In the genomic region with DNA sequence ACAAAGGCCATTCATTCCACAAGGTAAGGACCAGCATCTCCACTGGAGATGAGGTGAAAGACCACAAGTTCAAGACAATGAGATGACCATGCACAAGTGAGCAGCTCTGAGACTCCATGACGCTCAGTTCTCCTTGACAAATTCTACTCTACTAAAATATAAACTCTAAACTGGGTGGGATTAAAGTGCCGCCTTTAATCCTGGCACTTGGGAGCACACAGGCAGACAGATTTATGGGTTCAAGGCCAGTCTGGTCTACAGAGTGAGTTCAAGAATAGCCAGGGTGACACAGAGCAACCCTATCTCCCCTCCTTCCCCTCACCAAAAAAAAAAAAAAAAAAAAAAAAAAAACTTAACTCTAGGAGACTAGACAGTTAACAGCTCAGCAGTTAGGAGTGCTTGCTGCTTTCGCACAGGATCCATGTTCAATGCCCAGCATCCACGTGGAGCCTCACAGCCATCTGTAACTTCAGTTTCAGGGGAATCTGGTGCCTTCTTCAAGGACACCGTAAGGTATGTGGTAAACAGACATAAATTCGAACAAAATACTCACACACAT, we compare ENCODE assay signal across 9 mouse cellular contexts. TPM values are rescaled to one million over a fixed set of nuclear protein-coding genes. Genes with fewer than 3 reads are reported as not detected.
DNase-seq lines count a peak whose midpoint lies in the region; ATAC-seq lines count a peak whose summit lies in the region.
"Had no signal": no experiment of that assay in that cellular context is flagged by ENCODE, and none has a peak within 500 bp of the region (broad histone marks: within the 10 kb centered on the region; RNA-seq: fewer than 3 reads in every experiment).

No protein-coding gene starts in this region.

- peak overlapping the region; percentile 76 for H3K4me2 ChIP-seq in heart, embryonic 13.5 days
- peak overlapping the region; percentile 80 for H3K4me2 ChIP-seq in neural tube, embryonic 12.5 days (replicated peaks)
- peak overlapping the region; percentile 62 for H3K4me2 ChIP-seq in limb, embryonic 13.5 days (replicated peaks)

- H3K4me1 ChIP-seq in heart, embryonic 13.5 days = peaks cover 71% of the 10 kb centered on the region
- peaks cover 21% of the 10 kb centered on the region for H3K4me1 ChIP-seq in neural tube, embryonic 12.5 days
- peaks cover 46% of the 10 kb centered on the region for H3K4me1 ChIP-seq in limb, embryonic 13.5 days

- no peaks in the 10 kb centered on the region for H3K9me3 ChIP-seq in heart, embryonic 13.5 days
- H3K9me3 ChIP-seq in neural tube, embryonic 12.5 days = 0 out of 2 replicates have a peak, but pooled peaks cover 5% of the 10 kb centered on the region
- H3K9me3 ChIP-seq in limb, embryonic 13.5 days = peaks cover 7% of the 10 kb centered on the region

- no peak for DNase-seq in heart, adult 9 months (ENCODE audit: low spot score in 2 of 2)
- DNase-seq in neural tube, embryonic 10.5 days (ENCODE audit: extremely low spot score, low spot score) = no peak
- no peak for DNase-seq in urinary bladder, adult 18-20 months (ENCODE audit: low spot score in 2 of 2)
- DNase-seq in Muller cell, postnatal 12 days (ENCODE audit: inconsistent ontology term) = no peak
- no peak for DNase-seq in right cerebral cortex, postnatal 10 days (ENCODE audit: low spot score in 2 of 2)
- DNase-seq: layer of hippocampus, postnatal 36 days had no signal

- no peaks in the 10 kb centered on the region for H3K27me3 ChIP-seq in heart, embryonic 13.5 days (replicated peaks)
- no peaks in the 10 kb centered on the region for H3K27me3 ChIP-seq in neural tube, embryonic 12.5 days (replicated peaks)
- H3K27me3 ChIP-seq in limb, embryonic 13.5 days = no peaks in the 10 kb centered on the region

- H3K4me3 ChIP-seq in heart, embryonic 13.5 days = peak overlapping the region; percentile 82
- H3K4me3 ChIP-seq in neural tube, embryonic 12.5 days = no peak overlapping the region
- peak overlapping the region; percentile 73 for H3K4me3 ChIP-seq in limb, embryonic 13.5 days

- peak overlapping the region; percentile 97 for H3K27ac ChIP-seq in heart, embryonic 13.5 days (replicated peaks)
- H3K27ac ChIP-seq in neural tube, embryonic 12.5 days = no peak overlapping the region
- H3K27ac ChIP-seq in limb, embryonic 13.5 days = peak overlapping the region; percentile 78

- 50% methylated on average over 6 of the region's 6 CpGs for WGBS in heart, embryonic 13.5 days
- 86% methylated on average over 6 of the region's 6 CpGs for WGBS in neural tube, embryonic 12.5 days
- WGBS in limb, embryonic 13.5 days = 60% methylated on average over 6 of the region's 6 CpGs

- peak overlapping the region; percentile 99 for H3K9ac ChIP-seq in heart, embryonic 13.5 days
- H3K9ac ChIP-seq in neural tube, embryonic 12.5 days = no peak overlapping the region
- H3K9ac ChIP-seq in limb, embryonic 13.5 days = peak overlapping the region; percentile 90

- peaks cover 98% of the 10 kb centered on the region for H3K36me3 ChIP-seq in heart, embryonic 13.5 days
- H3K36me3 ChIP-seq in neural tube, embryonic 12.5 days = 0 out of 2 replicates have a peak, but pooled peaks cover 5% of the 10 kb centered on the region
- H3K36me3 ChIP-seq in limb, embryonic 13.5 days = peaks cover 56% of the 10 kb centered on the region

- ATAC-seq in heart, embryonic 13.5 days (ENCODE audit: extremely low read depth, insufficient number of reproducible peaks, low FRiP score, low TSS enrichment) = no peak
- no peak for ATAC-seq in neural tube, embryonic 12.5 days (ENCODE audit: low FRiP score, low read depth)
- ATAC-seq in limb, embryonic 13.5 days (ENCODE audit: low FRiP score, low read depth) = no peak

RNA-seq across cellular contexts. Expression of a gene that starts 2.1 kb away (rescaled TPM):
- 142 and 143 TPM in 2 replicates for polyA plus RNA-seq in heart, embryonic 13.5 days (2015; fragmentation: Nextera tagmentation; extraction: Ambion mirVana)
- 21.6 and 21.7 TPM in 2 replicates for polyA plus RNA-seq in neural tube, embryonic 12.5 days (2016; fragmentation: Nextera tagmentation; extraction: Ambion mirVana)
- polyA plus RNA-seq in limb, embryonic 13.5 days (2015; fragmentation: Nextera tagmentation; extraction: Ambion mirVana) = 48.7 and 51.5 TPM in 2 replicates
